Mouse (Mus musculus) limb, embryonic 11.5 days (tissue): ENCODE data around the gene Tiam1. TPM values are rescaled to one million over a fixed set of nuclear protein-coding genes. Genes with fewer than 3 reads are reported as not detected.

Source experiments
- ATAC-seq: fragments of 200-750 bp; cut with Nextera tagmentation; 2 replicates; pipeline ENCODE4 v1.8.0; 2017; ENCODE audit warnings: low read depth; ENCODE audit not compliant: insufficient number of reproducible peaks, low FRiP score, low TSS enrichment
- DNase-seq: peaks from one replicate; pipeline ENCODE4 v3.0.0-alpha.2; 2015; ENCODE audit warnings: low spot score
- H3K27ac ChIP-seq: fragments of 300-500 bp; sonication (generic); replicated peaks from 2 replicates; pipeline ENCODE4 v1.5.1; 2014; ENCODE audit warnings: low read depth, mild to moderate bottlenecking, low read length
- H3K27me3 ChIP-seq: fragments of 300-500 bp; sonication (generic); 2 replicates; pipeline ENCODE4 v1.6.1; 2014; ENCODE audit warnings: mild to moderate bottlenecking, low read length, mixed read lengths; ENCODE audit not compliant: control insufficient read depth, insufficient read depth
- H3K36me3 ChIP-seq: fragments of 300-500 bp; sonication (generic); 2 replicates; pipeline ENCODE4 v1.6.1; 2014; ENCODE audit warnings: mild to moderate bottlenecking, low read length, moderate library complexity, mixed read lengths; ENCODE audit not compliant: control insufficient read depth, insufficient read depth
- H3K4me1 ChIP-seq: fragments of 300-500 bp; sonication (generic); 2 replicates; pipeline ENCODE4 v1.6.1; 2014; ENCODE audit warnings: low read length, mixed read lengths; ENCODE audit not compliant: control insufficient read depth, insufficient read depth
- H3K4me2 ChIP-seq: fragments of 300-500 bp; sonication (generic); 2 replicates; pipeline ENCODE4 v1.6.1; 2014; ENCODE audit warnings: low read depth, mild to moderate bottlenecking, moderate library complexity; ENCODE audit not compliant: severe bottlenecking
- H3K4me3 ChIP-seq: fragments of 300-500 bp; sonication (generic); 2 replicates; pipeline ENCODE4 v1.5.1; 2014; ENCODE audit warnings: low read depth, low read length
- H3K9ac ChIP-seq: fragments of 300-500 bp; sonication (generic); 2 replicates; pipeline ENCODE4 v1.6.1; 2014; ENCODE audit warnings: mild to moderate bottlenecking, low read length
- H3K9me3 ChIP-seq: fragments of 300-500 bp; sonication (generic); 2 replicates; pipeline ENCODE4 v1.6.1; 2016; ENCODE audit warnings: low read length; ENCODE audit not compliant: control insufficient read depth
- WGBS: fragments of 180-500 bp; shearing (Covaris S2); extraction: QIAGEN DNeasy Blood & Tissue Kit; methylation state at CpG from one replicate; pipeline ENCODE4 v1.1.7; 2014; 5-methylcytosine and 5-hydroxymethylcytosine counted together
- polyA plus RNA-seq: library from polyadenylated mRNA; unstranded; fragments of >200 nt; fragmentation: Nextera tagmentation; extraction: Ambion mirVana; gene quantifications from 2 replicates; pipeline ENCODE4 v1.2.1, GENCODE M21; 2014

The Tiam1 gene
- polyA plus RNA-seq, 1 experiment from 2014 or later, result 53.3 TPM

GRCm38 (mm10) chr16:89924249-89924890, 219.2 kb downstream of the Tiam1 start:
- Histone ChIP-seq H3K27ac (no peak overlapping the region), H3K4me3 (no peak overlapping the region), H3K9ac (no peak overlapping the region), H3K4me1 (no peaks in the 10 kb centered on the region), H3K36me3 (no peaks in the 10 kb centered on the region), H3K9me3 (no peaks in the 10 kb centered on the region), H3K4me2 (no peak overlapping the region), H3K27me3 (no peaks in the 10 kb centered on the region)
- ATAC-seq, result no peak
- no peak for DNase-seq
- 82% methylated on average over 14 of the region's 14 CpGs for WGBS

DNA sequence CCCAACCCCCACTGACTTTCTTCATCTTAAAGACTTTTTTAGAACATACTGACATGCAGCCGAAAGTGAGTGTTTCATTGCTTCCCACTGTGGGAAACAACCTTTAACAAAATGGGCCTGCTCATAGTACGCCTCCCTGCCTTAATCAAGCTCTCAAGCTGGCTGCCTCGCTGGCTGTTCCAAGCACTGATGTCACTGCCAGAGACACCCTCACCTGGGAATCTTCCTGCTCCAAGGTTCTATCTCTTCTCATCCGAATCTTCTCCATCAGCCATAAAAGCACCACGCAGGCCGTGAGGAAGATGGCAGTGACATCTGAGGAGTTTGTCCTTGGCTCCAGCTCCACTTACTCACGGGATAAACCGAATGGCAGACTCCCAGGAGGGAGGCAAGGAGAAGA, 220.3 kb downstream of the Tiam1 start:
- H3K36me3 ChIP-seq, result no peaks in the 10 kb centered on the region
- no peak overlapping the region for H3K27ac ChIP-seq
- no peaks in the 10 kb centered on the region for H3K4me1 ChIP-seq
- no peak for DNase-seq
- H3K4me3 ChIP-seq, result no peak overlapping the region
- ATAC-seq, result no peak
- no peaks in the 10 kb centered on the region for H3K9me3 ChIP-seq
- no peaks in the 10 kb centered on the region for H3K27me3 ChIP-seq
- H3K9ac ChIP-seq, result no peak overlapping the region
- 84% methylated on average over 8 of the region's 8 CpGs for WGBS
- H3K4me2 ChIP-seq, result no peak overlapping the region

DNA sequence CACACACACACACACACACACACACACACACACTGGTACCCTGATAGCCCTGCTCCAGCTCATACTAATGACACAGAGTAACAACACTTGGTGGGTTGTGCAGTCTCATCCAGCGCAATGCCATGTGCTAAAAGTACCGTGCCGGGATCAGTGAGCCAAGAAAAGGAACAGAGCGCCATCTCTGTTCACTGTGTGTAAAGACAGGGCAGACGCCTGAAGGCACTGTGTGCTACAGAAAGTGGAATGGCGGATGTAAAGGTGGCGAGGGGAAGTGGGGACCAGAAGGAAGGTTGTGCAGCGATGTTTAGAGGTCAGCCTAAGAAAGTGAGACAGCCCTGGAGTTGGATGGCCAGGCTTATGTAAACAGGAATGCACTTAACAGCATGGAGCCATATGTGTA, 221.1 kb downstream of the Tiam1 start:
- ATAC-seq (no peak), DNase-seq (no peak)
- no peaks in the 10 kb centered on the region for H3K27me3 ChIP-seq
- H3K9ac ChIP-seq, result no peak overlapping the region
- WGBS, result 89% methylated on average over 8 of the region's 8 CpGs
- H3K4me2 ChIP-seq, result no peak overlapping the region
- H3K4me1 ChIP-seq, result no peaks in the 10 kb centered on the region
- no peaks in the 10 kb centered on the region for H3K9me3 ChIP-seq
- no peaks in the 10 kb centered on the region for H3K36me3 ChIP-seq
- no peak overlapping the region for H3K4me3 ChIP-seq
- no peak overlapping the region for H3K27ac ChIP-seq

DNA sequence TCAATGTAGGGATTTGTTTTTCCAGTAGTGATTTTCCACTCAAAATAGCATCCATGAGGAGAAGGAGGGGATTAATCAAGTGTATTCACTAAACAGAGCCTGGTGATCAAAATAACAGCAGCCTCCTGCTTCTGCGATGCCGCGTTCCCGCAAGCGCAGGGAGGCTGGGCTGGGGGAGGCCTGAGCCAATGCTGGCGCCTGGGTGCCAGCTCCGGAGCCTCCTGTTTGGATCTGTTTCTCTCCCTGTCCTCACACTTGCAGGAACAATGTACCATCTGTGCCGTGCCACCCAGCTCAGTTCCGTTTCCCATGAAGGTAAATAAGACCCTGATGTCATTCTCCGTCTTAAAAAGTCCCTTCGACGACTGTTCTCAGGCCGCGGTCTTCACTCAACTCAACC, 222.2 kb downstream of the Tiam1 start:
- ATAC-seq, result no peak
- H3K4me3 ChIP-seq, result no peak overlapping the region
- no peak overlapping the region for H3K4me2 ChIP-seq
- no peak for DNase-seq
- no peaks in the 10 kb centered on the region for H3K9me3 ChIP-seq
- no peak overlapping the region for H3K9ac ChIP-seq
- H3K4me1 ChIP-seq, result no peaks in the 10 kb centered on the region
- no peaks in the 10 kb centered on the region for H3K36me3 ChIP-seq
- no peak overlapping the region for H3K27ac ChIP-seq
- 92% methylated on average over 14 of the region's 14 CpGs for WGBS
- no peaks in the 10 kb centered on the region for H3K27me3 ChIP-seq

DNA sequence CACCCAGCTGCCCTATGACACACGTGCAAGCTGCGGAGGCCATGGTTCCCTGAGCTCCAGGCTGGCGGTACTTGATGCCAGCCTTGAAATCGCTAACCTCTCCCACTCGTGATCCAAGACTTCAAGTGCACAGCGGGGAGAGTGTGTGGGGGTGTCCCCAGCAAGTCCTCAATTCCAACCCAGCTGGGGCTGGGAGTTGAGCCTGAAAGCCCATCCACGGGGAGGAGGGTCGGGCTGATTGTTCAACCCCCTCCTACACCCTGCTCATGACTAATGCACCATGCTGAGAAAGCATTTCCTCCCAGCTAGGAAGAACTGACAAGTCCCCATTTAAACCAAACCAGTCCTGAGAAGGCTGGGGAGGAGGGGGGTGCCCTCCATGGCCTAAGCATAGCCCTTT, 223.2 kb downstream of the Tiam1 start:
- no peaks in the 10 kb centered on the region for H3K36me3 ChIP-seq
- H3K4me3 ChIP-seq, result no peak overlapping the region
- no peak overlapping the region for H3K9ac ChIP-seq
- no peak for DNase-seq
- ATAC-seq, result no peak
- no peaks in the 10 kb centered on the region for H3K9me3 ChIP-seq
- H3K27me3 ChIP-seq, result no peaks in the 10 kb centered on the region
- WGBS, result 72% methylated on average over 8 of the region's 8 CpGs
- H3K27ac ChIP-seq, result no peak overlapping the region
- H3K4me1 ChIP-seq, result no peaks in the 10 kb centered on the region
- H3K4me2 ChIP-seq, result no peak overlapping the region

DNA sequence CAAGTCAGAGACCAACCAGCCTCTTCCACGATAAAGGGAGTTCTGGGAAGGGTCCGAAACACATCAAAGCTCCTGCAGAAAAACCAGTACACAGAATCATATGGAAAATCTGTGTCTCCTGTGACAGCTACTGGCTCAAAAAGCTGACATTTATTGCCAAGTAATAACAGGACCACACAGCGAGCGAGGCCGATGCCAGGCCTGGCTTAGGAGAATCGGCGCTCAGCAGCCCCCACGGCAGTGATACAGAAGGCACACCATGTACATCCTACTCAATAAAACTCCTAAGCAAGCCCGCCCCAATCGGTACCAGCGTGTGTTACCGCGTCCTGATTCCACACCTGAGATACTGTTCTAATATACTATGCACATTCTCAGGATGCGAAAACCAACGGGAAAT, 226.2 kb downstream of the Tiam1 start:
- no peaks in the 10 kb centered on the region for H3K9me3 ChIP-seq
- no peaks in the 10 kb centered on the region for H3K4me1 ChIP-seq
- ATAC-seq (no peak), DNase-seq (no peak)
- no peak overlapping the region for H3K4me2 ChIP-seq
- H3K27me3 ChIP-seq, result no peaks in the 10 kb centered on the region
- no peak overlapping the region for H3K9ac ChIP-seq
- WGBS, result 80% methylated on average over 15 of the region's 15 CpGs
- H3K36me3 ChIP-seq, result no peaks in the 10 kb centered on the region
- no peak overlapping the region for H3K27ac ChIP-seq
- no peak overlapping the region for H3K4me3 ChIP-seq

DNA sequence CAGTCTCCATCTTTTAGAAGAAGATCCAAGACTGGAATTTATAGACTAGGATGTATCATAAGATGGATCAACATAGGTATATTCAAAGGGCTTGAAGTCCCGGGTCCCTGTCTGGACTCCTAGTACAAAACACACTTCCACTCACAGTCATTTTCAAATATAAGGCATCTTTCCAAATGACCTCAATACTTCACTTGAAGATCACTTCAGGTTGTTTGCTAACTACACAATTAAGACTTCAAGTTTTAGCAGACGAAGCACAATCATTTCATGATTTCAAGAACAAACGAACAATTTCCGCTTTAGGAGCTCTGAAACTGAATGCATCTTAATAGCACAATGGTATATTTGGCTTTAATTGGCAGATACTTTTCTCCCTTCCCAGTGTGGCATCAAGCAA, 228.6 kb downstream of the Tiam1 start:
- H3K9me3 ChIP-seq, result no peaks in the 10 kb centered on the region
- ATAC-seq, result no peak
- WGBS, result 95% methylated on average over 4 of the region's 4 CpGs
- H3K27me3 ChIP-seq, result no peaks in the 10 kb centered on the region
- no peak overlapping the region for H3K4me3 ChIP-seq
- H3K36me3 ChIP-seq, result no peaks in the 10 kb centered on the region
- H3K4me2 ChIP-seq, result no peak overlapping the region
- no peak for DNase-seq
- no peak overlapping the region for H3K9ac ChIP-seq
- no peak overlapping the region for H3K27ac ChIP-seq
- no peaks in the 10 kb centered on the region for H3K4me1 ChIP-seq

- no peak overlapping the region for H3K4me3 ChIP-seq
Measured at GRCm38 (mm10) chr16:89912686-89913375, 230.7 kb downstream of the Tiam1 start.

More at GRCm38 (mm10) chr16:89912686-89913375, 230.7 kb downstream of the Tiam1 start:
- Histone ChIP-seq H3K4me1 (no peaks in the 10 kb centered on the region), H3K27me3 (no peaks in the 10 kb centered on the region), H3K9me3 (no peaks in the 10 kb centered on the region), H3K36me3 (no peaks in the 10 kb centered on the region), H3K9ac (no peak overlapping the region), H3K4me2 (no peak overlapping the region), H3K27ac (no peak overlapping the region)
- ATAC-seq, result no peak
- no peak for DNase-seq
- 81% methylated on average over 8 of the region's 8 CpGs for WGBS
